Mouse (Mus musculus): Measurements from ENCODE around the gene Fancm. TPM values are rescaled to one million over a fixed set of nuclear protein-coding genes. Genes with fewer than 3 reads are reported as not detected.
"Not testable (repeated sequence)": the region's sequence is repeated elsewhere in the genome, so short reads cannot be mapped to it uniquely, and the experiment has no call there.

Gene Fancm
- polyA plus RNA-seq, 1 experiment, result 4.3 TPM

- no peak for DNase-seq (ENCODE audit: low read depth)
Observed at GRCm38 (mm10) chr12:65119451-65119850, 44.0 kb downstream of the Fancm start.

GRCm38 (mm10) chr12:65136121-65136520, 60.7 kb downstream of the Fancm start:
- DNase-seq (ENCODE audit: low read depth), result not testable (repeated sequence)

DNA sequence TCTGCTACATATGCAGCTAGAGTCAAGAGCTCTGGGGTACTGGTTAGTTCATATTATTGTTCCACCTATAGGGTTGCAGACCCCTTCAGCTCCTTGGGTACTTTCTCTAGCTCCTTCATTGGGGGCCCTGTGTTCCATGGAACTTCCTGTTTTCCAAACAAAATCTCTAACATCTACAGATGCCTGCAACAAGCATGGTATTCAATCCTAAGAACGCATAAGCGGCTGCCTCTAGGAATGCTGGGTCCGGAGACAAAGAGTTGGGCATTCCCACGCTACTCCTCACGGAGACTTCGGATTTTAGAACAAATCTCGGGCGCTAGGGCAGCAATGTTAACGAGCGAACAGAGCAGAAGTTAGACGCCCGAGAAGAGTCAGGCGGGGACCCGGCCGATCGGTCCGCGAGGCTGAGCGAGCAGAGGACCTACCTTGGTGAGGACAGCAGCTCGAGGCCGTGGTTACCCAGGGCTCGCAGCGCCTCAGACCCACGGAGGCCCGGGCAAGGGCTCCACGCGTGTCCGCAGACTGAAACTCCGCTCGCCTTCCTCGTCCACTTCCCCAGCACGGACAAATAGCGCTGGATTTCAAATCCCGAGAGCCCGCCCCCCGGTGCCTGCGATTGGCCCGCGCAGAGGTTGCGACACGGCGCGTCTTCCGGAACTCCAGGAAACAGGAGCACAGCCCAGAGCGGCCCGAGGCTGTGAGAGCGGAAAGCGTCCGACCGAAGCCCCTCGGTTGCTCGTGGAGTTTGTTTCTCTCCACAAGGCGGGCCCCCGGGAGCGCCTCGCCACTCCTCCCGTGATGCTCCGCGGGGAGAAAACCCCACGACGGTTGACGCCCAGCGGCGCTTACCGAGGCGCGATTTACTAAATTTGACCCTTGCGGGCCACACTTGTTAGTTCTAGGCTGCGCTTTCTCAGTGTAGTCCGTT, 96.9 kb downstream of the Fancm start, which contains the start of gene Mis18bp1:
TSS of gene Mis18bp1 (minus strand) at position 584 of the 931 bp plus-strand sequence.
- peak; percentile 72 for DNase-seq (ENCODE audit: low read depth)

GRCm38 (mm10) chr12:65172959-65173358, 97.6 kb downstream of the Fancm start:
- DNase-seq (ENCODE audit: low read depth), result not testable (repeated sequence)

DNA sequence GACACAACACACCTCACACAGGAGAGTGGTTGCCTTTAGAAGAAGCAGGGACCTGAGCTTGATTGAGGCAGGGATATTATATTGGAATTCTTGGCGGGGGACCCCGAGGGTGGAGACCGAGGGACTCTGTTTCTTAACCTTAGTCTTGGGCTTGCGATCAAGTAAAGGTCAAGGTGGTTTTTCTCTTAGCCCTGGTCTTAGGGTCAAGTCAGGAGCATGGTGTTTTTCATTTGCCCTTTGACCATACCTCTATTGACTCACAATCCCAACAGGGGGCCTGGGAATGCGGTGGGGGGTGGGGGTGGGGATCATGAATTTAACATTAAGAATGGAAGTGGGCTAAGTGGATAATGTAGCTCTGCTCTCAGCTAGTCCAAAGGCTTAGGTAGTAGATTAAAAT, 98.3 kb downstream of the Fancm start:
- DNase-seq (ENCODE audit: low read depth), result no peak

Other genes starting within 250 kb of the Fancm start
- 1.4 and 1.6 TPM in 2 replicates for gene Gm527, start 157.7 kb upstream of the Fancm start, polyA plus RNA-seq (2012; rRNA removed)
- 3.1 and 3.9 TPM in 2 replicates for gene Klhl28, start 110.1 kb upstream of the Fancm start, polyA plus RNA-seq (2012; rRNA removed)
- gene Togaram1, start 109.8 kb upstream of the Fancm start, polyA plus RNA-seq (2012; rRNA removed), result 6.5 and 7.6 TPM in 2 replicates
- 12.8 and 13.5 TPM in 2 replicates for gene Prpf39, start 39.3 kb upstream of the Fancm start, polyA plus RNA-seq (2012; rRNA removed)
- 33.0 and 40.2 TPM in 2 replicates for gene Fkbp3, start 1.6 kb upstream of the Fancm start, polyA plus RNA-seq (2012; rRNA removed)
- gene Mis18bp1, start 97.0 kb downstream of the Fancm start, polyA plus RNA-seq (2012; rRNA removed), result 0.10 and 0.14 TPM in 2 replicates
- gene Wdr20rt, start 149.9 kb downstream of the Fancm start, polyA plus RNA-seq (2012; rRNA removed), result 0.08 and 0.34 TPM in 2 replicates

Measured in gonadal fat pad, adult 2 months (tissue).